Mouse (Mus musculus): ENCODE measurements around the gene B3galt6.
A peak's percentile ranks its signal among the peaks of the same experiment; 100 is the strongest.

Gene B3galt6

DNA sequence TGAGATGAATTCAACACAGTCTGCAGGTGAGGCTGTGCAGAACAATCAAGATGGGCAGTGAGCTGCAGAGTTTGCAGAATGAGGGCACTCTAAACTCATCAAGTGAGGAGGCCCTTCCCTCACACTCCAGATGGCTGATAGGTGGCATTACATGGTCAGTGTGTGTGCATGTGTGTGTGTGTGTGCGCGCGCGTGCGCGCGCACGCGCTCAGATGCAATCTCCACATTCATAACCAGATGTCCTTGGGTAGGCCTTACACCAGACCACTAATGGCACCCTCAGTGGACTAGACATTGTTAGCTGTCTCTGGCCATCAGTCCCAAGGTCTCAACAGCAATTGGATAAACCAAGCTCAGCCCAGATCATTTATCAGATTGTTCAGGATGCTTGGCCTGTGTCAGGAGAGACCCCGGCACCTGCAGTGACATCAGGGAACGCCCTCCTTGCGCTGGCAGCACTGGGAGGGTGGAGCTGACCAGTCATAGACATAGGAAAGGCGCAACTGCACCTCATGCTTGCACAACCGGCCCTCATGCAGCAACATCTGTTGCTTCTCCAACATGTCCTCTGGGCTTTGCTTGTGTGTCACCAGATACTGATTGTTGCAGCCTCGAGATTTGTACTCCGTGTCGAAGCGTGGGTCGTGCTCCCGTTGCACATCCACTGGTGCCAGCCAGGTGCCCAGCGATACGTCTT is 1.1 kb downstream of the B3galt6 start:
- no peak for DNase-seq (ENCODE audit: low read depth, low spot score)

DNA sequence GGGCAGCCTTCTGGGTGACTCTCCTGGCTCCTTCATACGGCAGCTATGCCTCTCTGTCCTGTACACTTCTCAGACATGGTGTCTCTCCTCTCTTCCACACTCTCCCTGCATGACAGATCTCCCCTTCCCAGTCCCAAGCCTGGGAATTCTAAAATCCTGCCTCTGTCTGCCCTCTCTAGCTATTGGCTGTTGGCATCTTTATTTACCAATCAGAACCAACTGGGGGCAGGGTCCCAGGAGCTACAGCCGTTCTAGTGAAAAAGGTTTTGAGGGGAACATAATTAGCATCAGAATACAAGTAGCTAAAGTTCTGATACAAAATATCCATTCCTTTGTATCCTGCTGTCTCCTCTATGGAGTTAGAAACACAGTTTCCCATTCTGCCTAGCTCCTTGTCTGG is 8.7 kb downstream of the B3galt6 start:
- DNase-seq (ENCODE audit: low read depth, low spot score), result no peak

DNA sequence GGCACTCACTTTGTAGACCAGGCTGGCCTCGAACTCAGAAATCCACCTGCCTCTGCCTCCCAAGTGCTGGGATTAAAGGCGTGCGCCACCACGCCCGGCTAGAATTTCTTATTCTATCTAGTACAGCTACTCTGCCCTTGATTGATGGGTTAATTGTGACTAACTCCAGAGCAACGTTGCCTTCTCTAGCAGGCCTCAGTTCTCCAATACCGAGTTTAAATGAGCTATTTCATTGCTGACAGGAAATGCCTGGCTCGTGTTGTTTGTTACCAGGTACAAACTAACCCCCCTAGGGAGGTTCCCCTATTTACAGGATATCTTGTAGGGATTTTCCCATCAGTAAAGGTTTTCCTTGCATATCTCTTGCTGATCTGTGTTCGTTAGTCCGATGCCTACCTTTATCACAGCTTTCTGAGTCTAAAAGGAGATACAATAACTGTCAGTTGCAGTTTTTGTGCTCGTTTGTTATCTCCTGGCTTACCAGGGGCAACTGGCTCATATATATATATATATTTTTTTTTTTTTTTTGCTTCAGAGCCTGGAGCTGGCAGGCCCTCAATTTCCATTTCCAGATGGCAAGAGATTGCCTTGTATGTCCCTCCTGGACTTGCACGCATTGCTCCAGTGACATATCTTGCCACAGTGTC is 10.9 kb downstream of the B3galt6 start:
- no peak for DNase-seq (ENCODE audit: low read depth, low spot score)

DNA sequence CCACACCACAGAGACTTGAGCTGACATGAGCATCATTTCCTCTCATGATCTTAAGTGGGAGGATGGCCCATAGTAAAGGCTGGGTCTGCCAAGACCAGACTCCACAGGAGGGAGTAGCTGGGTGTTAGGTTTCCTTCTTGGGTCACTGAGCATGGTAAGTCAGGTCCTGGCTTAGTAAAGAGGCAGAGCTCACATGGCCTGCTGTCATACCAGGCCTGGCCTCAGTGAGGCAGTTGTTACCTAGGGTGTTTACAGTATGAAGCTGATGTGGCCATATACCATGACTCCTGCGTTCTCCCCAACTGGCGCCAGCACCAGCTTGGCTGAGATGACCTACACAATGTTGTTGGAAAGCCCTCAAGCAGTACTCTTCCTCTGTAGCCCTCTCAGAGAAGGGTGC is 19.2 kb downstream of the B3galt6 start:
- DNase-seq (ENCODE audit: low read depth, low spot score), result no peak

DNA sequence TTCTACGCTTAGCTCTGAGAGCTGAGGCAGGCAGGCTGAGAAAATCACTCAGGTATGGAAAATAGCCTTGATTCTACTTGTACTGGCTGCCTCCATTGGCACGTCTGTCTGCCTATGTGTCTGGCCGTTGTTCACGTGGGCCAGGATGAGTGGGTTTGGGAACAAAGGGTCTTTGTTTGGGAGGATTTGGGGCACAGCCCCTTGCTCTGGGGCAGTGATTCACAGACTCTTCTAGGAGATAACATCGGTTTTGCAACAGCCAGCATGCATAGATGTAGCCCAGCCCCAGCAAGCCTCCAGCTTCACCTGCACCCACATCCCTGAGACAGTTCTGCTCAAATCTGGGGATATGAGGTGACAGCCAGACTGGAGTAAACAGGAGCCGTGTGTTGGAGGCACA is 19.8 kb downstream of the B3galt6 start:
- DNase-seq (ENCODE audit: low read depth, low spot score), result no peak

DNA sequence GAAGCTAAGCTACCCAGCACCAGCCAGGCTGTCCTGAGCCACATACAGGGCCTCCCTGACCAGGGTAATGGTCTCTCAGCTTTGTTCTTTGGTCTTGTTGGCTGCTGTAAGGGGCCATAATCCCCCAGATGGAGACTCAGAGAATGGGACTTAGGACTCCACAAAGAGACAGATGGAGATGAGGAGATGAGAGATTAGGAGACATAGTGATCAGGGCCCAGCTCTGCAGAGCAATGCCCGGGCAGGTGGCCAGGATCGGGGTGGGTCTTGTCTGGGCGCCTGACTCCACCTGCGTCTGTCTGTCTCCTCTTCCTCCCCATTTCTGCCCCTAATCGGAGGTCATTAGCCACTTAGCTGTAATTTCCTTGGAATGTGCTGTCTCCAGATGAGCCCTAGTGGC is 22.2 kb downstream of the B3galt6 start:
- DNase-seq (ENCODE audit: low read depth, low spot score), result no peak

DNA sequence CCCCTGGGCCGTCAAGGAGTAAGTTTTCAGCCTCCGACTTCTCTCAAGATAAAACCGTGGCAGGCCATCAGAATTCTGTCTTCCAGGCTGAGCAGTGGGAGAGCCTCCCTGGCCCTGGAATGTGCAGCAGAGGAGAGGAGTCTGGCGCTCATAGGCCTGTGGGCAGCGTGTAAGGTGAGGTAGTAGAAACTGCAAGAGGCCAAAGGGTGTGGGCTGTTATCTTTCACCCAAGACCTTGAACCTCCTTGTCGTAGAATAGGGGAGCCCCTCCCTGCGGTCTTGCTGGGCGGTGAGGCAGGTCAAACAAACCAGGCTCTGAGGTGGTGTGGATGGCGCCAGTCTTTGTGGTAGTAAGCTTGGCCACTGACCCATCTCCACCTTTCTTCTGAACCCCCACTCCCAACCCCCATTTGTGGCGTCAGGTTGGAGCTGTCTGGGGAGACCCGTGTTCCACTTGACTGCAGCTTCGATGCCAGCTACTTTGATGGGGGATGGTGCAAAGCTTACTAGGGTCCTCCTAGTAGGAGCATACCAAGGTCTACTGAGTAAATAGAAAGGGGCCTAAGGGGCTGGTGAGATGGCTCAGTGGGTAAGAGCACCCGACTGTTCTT is 23.3 kb downstream of the B3galt6 start:
- no peak for DNase-seq (ENCODE audit: low read depth, low spot score)

DNA sequence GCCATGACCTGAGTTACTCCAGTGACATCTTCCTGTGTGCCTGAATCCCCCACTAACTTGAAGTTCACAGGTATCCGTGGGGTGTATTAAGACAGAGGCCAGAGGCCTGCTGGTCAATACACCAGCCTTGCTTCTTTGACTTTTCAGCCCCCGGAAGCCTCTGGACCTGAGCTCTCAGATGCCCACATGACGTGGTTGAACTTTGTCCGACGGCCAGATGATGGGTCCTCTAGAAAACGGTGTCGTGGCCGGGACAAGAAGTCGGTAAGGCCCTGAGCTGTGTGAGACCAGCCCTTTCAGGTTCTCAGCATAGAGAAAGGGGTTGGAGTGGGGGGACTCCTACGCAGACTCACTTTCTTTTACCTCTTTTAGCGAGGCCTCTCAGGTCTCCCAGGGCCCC is 28.1 kb downstream of the B3galt6 start:
- no peak for DNase-seq (ENCODE audit: low read depth, low spot score)

DNA sequence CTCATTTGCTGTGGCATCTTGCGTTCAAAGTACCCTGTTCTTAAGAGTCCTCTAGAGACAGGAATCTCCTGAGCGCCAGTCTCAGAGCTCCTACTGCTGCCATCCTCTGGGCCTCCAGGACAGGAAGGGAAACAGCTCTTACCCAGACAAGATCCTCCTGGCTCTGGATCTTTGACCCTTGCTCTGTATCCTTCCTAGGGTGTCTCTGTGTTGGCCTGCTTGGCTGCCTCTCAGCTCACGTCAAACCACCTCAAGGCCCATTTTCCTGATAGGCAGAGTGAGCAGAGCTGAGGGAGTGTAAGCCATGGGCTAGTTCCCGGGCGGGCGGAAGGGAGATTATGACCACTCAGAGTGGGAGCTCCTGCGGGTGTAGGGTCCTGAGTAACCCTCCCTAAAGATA is 29.3 kb downstream of the B3galt6 start:
- DNase-seq (ENCODE audit: low read depth, low spot score), result no peak

DNA sequence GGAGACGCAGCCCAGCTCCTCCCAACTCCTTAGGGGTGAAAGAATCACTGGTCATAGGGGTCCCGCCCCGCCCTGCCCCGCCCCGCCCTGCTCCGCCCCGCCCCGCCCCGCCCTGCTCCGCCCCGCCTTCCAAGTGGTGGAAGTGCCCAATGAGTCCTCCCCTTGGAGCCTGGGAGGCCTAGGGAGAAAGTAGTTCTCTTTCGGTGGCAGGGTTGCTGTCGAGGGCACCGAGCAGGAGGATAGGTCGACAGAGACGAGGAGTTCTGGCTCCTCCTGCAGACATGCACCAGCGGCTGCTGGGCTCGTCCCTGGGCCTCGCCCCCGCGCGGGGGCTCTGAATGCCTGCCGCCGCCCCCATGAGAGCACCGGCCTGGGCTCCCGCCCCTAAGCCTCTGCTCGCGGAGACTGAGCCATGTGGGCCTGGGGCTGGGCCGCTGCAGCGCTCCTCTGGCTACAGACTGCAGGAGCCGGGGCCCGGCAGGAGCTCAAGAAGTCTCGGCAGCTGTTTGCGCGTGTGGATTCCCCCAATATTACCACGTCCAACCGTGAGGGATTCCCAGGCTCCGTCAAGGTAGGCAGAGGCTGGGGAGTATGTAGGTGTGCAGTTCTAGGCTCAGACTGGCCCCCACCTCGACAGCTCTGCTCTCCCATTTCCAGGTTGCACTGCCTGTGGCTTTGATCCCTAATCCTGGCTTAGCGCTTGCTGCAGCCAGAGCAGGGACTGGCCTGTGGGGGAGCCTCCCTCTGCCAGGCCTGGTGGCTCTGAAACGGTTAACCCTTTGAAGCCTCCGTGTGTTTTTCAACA is 30.1 kb downstream of the B3galt6 start, which contains the start of gene C1qtnf12:
Gene C1qtnf12, plus strand, starts transcription at position 152 of the 805 bp plus-strand sequence.
- DNase-seq (ENCODE audit: low read depth, low spot score), result peak; percentile 44

DNA sequence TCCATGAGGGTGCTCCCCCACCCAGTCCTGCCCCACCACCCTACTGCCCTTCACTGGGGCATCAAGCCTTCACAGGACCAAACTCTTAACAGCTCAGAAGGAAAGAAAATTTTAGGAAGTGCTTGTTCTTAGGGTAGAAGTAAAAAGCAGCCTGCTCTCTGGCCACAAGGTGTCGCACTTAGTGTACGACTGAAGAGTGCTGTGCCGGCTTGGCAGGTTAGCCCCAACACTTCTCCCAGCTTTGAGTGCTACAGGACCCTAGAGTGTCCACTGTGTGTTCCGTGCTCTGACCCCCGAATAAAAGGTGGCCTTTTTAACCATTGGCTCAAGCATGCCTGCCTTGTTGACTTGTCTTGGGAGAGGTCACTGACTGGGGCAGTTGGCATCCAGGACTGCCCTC is 33.2 kb downstream of the B3galt6 start:
- DNase-seq (ENCODE audit: low read depth, low spot score), result peak; percentile 89

DNA sequence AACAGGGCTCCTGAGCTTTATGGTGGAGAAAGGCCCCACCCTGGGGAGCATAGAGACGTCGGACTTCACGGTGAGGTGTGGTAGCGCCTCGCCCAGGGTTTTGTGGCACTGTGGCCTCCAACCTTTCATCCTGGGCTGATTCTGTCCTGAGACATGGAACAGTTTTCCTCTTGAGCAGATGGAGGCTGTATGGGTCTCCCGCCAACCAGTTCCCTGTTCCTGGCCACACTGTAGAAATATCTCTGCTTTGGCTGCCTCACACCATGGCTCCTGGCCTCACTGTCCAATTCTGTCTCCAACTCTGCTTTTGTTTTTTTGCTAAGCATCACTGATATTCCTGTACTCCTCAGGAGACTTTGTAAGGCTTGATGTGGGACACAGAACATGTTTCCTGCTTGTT is 37.0 kb downstream of the B3galt6 start:
- no peak for DNase-seq (ENCODE audit: low read depth, low spot score)

DNA sequence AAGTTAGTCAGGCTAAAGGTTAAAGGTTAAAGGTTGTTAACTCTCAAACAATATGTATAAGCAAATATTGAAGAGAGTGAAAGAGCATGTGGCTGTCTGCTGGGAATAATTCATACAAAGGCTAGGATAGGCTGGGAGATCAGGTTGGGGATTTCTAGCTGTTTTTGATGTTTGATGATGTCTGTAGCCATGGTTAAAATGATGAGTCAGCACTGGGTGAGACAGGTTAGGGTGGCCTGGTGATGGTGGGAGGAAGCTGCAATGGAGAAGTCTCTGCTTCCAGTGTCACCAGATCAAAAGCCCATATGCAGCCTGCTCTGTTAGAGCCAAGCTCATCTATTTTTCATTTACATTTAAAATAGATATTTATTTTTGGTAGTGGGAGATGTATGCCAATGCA is 45.4 kb downstream of the B3galt6 start:
- DNase-seq (ENCODE audit: low read depth, low spot score), result no peak

DNA sequence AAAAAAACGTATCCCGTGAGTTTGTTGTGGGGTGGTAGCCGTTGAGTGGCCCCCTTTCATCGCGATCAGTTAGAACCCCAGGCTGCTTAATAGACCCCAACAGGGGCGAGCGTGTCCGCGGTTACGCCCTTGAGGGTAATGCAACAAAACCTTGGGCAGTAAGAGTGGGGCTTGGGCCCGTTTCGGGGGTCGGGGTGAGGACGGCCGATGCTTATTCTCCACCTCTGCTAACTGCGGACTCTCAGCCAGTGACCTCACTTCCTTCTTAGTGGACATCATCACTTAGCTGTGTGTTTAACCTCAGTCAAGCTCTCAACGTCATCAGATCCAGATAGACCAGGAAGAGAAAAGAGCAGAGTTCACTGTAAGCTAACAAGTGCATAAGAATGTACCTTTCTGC is 48.2 kb downstream of the B3galt6 start:
- DNase-seq (ENCODE audit: low read depth, low spot score), result peak; percentile 6

DNA sequence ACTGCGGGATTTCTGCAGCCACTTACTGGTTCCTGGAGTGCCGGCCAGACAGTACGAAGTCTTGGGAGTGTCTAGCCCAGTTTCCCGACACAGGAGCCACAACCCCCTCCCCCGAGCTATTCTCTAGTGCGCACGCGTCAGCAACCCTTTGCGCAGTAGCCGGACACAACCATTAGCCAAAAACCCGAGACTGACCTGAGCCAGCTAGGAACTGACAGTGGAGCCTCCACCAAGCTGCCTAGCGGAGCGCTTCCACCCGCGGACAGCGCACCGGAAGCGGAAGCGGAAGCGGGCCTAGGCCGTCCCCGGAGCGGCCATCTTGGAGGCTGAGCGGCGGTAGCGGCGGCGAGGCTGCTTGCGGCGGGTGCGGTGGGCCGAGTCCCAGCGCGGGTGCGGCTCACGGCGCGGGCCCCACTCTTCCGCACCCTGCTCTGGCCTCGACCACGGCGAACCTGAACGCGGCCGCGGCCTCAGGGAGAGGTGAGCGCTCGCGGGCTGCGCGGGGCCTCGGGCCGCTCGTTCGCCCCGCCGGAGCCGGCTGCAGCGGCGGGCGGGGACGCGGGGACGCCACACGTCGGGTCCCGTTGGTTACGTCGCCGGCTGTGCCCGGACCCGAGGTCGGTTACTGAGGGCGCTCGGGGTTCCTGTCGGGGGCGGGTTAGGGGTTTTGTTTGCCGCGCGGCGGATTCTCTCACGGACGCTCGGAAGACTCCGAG is 48.8 kb downstream of the B3galt6 start, which contains the start of gene Ube2j2:
Gene Ube2j2, plus strand, starts transcription at position 298 of the 716 bp plus-strand sequence.
- peak; percentile 97 for DNase-seq (ENCODE audit: low read depth, low spot score)

DNA sequence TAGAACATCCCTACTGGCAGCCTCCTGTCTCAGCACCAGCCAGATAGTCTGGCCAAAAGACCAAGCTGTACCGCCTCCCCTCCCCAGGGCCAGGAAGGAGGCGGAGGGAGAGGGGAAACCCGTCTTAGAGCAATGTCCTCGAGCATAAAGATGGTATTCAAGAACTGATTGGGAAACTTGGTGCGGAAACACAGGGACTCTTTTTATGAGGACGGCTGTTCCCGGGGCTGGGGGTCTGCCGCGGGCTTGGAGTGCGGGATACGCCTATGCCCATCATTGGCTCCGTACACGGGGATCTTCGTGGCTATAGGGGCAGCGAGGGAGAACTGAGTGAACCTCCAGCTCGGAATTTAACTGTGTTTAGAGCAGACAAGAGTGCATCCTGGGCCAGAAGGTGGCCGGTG is 49.4 kb downstream of the B3galt6 start:
- peak; percentile 18 for DNase-seq (ENCODE audit: low read depth, low spot score)

Measured in mesoderm, embryonic 11.5 days (tissue).